Mouse (Mus musculus) gastrocnemius, postnatal 10 days (tissue): Measurements from ENCODE around the gene Slc2a13. TPM values are rescaled to one million over a fixed set of nuclear protein-coding genes. Genes with fewer than 3 reads are reported as not detected.
A peak's percentile ranks its signal among the peaks of the same experiment; 100 is the strongest.

Experiments used
- DNase-seq: peaks from one replicate; pipeline ENCODE4 v3.0.0; 2021; ENCODE audit warnings: mixed read lengths
- long read RNA-seq, 2 experiments: library from polyadenylated mRNA; stranded (forward); transcript quantifications; one replicate each; pipeline ENCODE4 v2.0.0; 2021
- total RNA-seq, 2 experiments: library from RNA; stranded (reverse); gene quantifications; 2 replicates each; pipeline ENCODE4 v1.2.3; 2021

Slc2a13 gene
- 1 to 10 TPM; 3.1 to 4.8 TPM for total RNA-seq
- long read RNA-seq, experiment 1, full-length matches to known transcripts = 2 of 3 reads
- long read RNA-seq, experiment 1, partial matches to known transcripts = 0 of 3 reads
- long read RNA-seq, experiment 1, other reads (novel, unspliced or antisense) = 1 of 3 reads
- long read RNA-seq, experiment 2, full-length matches to known transcripts = 1 of 1 reads
- long read RNA-seq, experiment 2, partial matches to known transcripts = 0 of 1 reads
- long read RNA-seq, experiment 2, other reads (novel, unspliced or antisense) = 0 of 1 reads

GRCm38 (mm10) chr15:91573111-91573538, at the start of gene Slc2a13:
Gene Slc2a13 (minus strand): TSS chr15:91573261.
- DNase-seq = peak; percentile 89

- DNase-seq = no peak
These were observed 43.0 kb upstream of the Slc2a13 start for GRCm38 (mm10) chr15:91616016-91616415.

GRCm38 (mm10) chr15:91615532-91615931, 42.5 kb upstream of the Slc2a13 start:
- no peak for DNase-seq

GRCm38 (mm10) chr15:91613981-91614665, 41.1 kb upstream of the Slc2a13 start:
- DNase-seq = no peak

- DNase-seq = peak; percentile 77
These were observed 36.7 kb upstream of the Slc2a13 start for GRCm38 (mm10) chr15:91609713-91610112.

- no peak for DNase-seq
These were observed 35.8 kb upstream of the Slc2a13 start for GRCm38 (mm10) chr15:91608811-91609210.

- no peak for DNase-seq
These were observed 28.1 kb upstream of the Slc2a13 start for GRCm38 (mm10) chr15:91601197-91601596.

GRCm38 (mm10) chr15:91597290-91597689, 24.2 kb upstream of the Slc2a13 start:
- DNase-seq = no peak

GRCm38 (mm10) chr15:91574492-91574891, 1.4 kb upstream of the Slc2a13 start:
- peak; percentile 90 for DNase-seq

- peak; percentile 58 for DNase-seq
These were observed 516 bp downstream of the Slc2a13 start for GRCm38 (mm10) chr15:91572421-91573069.

- DNase-seq = no peak
These were observed 1.1 kb downstream of the Slc2a13 start for GRCm38 (mm10) chr15:91571981-91572380.

GRCm38 (mm10) chr15:91566784-91567183, 6.3 kb downstream of the Slc2a13 start:
- no peak for DNase-seq

GRCm38 (mm10) chr15:91565025-91565605, 7.9 kb downstream of the Slc2a13 start:
- no peak for DNase-seq

GRCm38 (mm10) chr15:91561728-91562127, 11.3 kb downstream of the Slc2a13 start:
- DNase-seq = no peak

- no peak for DNase-seq
These were observed 17.7 kb downstream of the Slc2a13 start for GRCm38 (mm10) chr15:91555336-91555736.

- DNase-seq = no peak
These were observed 24.3 kb downstream of the Slc2a13 start for GRCm38 (mm10) chr15:91548586-91549268.

GRCm38 (mm10) chr15:91544586-91544985, 28.5 kb downstream of the Slc2a13 start:
- DNase-seq = no peak

- DNase-seq = no peak
These were observed 34.6 kb downstream of the Slc2a13 start for GRCm38 (mm10) chr15:91538439-91538838.

- DNase-seq = no peak
These were observed 46.2 kb downstream of the Slc2a13 start for GRCm38 (mm10) chr15:91526876-91527275.

GRCm38 (mm10) chr15:91526166-91526565, 46.9 kb downstream of the Slc2a13 start:
- no peak for DNase-seq

GRCm38 (mm10) chr15:91524451-91524850, 48.6 kb downstream of the Slc2a13 start:
- no peak for DNase-seq

GRCm38 (mm10) chr15:91503291-91503690, 69.8 kb downstream of the Slc2a13 start:
- no peak for DNase-seq
